Mouse (Mus musculus) limb, embryonic 13.5 days (tissue): ENCODE data around the gene Piwil1. TPM values are rescaled to one million over a fixed set of nuclear protein-coding genes. Genes with fewer than 3 reads are reported as not detected.

Source experiments
- ATAC-seq: fragments of 200-750 bp; cut with Nextera tagmentation; 2 replicates; pipeline ENCODE4 v1.8.0; 2017; ENCODE audit warnings: low read depth, moderate number of reproducible peaks, moderate TSS enrichment; ENCODE audit not compliant: low FRiP score
- H3K27ac ChIP-seq: fragments of 300-500 bp; sonication (generic); 2 replicates; pipeline ENCODE4 v1.5.1; 2015; ENCODE audit warnings: inconsistent platforms, mild to moderate bottlenecking, moderate library complexity
- H3K27me3 ChIP-seq: fragments of 300-500 bp; sonication (generic); 2 replicates; pipeline ENCODE4 v1.6.1; 2015; ENCODE audit warnings: mild to moderate bottlenecking, inconsistent platforms
- H3K36me3 ChIP-seq: fragments of 300-500 bp; sonication (generic); 2 replicates; pipeline ENCODE4 v1.6.1; 2015; ENCODE audit warnings: inconsistent platforms, mild to moderate bottlenecking, moderate library complexity
- H3K4me1 ChIP-seq: fragments of 300-500 bp; sonication (generic); 2 replicates; pipeline ENCODE4 v1.6.1; 2015; ENCODE audit warnings: inconsistent platforms
- H3K4me2 ChIP-seq: fragments of 300-500 bp; sonication (generic); replicated peaks from 2 replicates; pipeline ENCODE4 v1.6.1; 2015; ENCODE audit warnings: inconsistent platforms, mild to moderate bottlenecking, moderate library complexity
- H3K4me3 ChIP-seq: fragments of 300-500 bp; sonication (generic); 2 replicates; pipeline ENCODE4 v1.5.1; 2015; ENCODE audit warnings: moderate library complexity, mild to moderate bottlenecking, inconsistent platforms
- H3K9ac ChIP-seq: fragments of 300-500 bp; sonication (generic); 2 replicates; pipeline ENCODE4 v1.6.1; 2015; ENCODE audit warnings: mild to moderate bottlenecking, inconsistent platforms
- H3K9me3 ChIP-seq: fragments of 300-500 bp; sonication (generic); 2 replicates; pipeline ENCODE4 v1.6.1; 2016; ENCODE audit warnings: inconsistent platforms
- WGBS: fragments of 180-500 bp; shearing (Covaris S2); methylation state at CpG from one replicate; pipeline ENCODE4 v1.1.7; 2015; 5-methylcytosine and 5-hydroxymethylcytosine counted together
- polyA plus RNA-seq: library from polyadenylated mRNA; unstranded; fragments of >200 nt; fragmentation: Nextera tagmentation; extraction: Ambion mirVana; gene quantifications from 2 replicates; pipeline ENCODE4 v1.2.1, GENCODE M21; 2015

The Piwil1 gene
- polyA plus RNA-seq, 1 experiment from 2014 or later: not detected

- WGBS: 24% methylated on average over 8 of the region's 8 CpGs
- no peak overlapping the region for H3K4me2 ChIP-seq
- no peaks in the 10 kb centered on the region for H3K36me3 ChIP-seq
- no peak overlapping the region for H3K9ac ChIP-seq
- H3K9me3 ChIP-seq: no peaks in the 10 kb centered on the region; the same call in 1 of the 2 replicates
- H3K27ac ChIP-seq: no peak overlapping the region
- ATAC-seq: no peak
- peaks cover 5% of the 10 kb centered on the region; the same call in 1 of the 2 replicates for H3K4me1 ChIP-seq
- no peaks in the 10 kb centered on the region for H3K27me3 ChIP-seq
- H3K4me3 ChIP-seq: no peak overlapping the region
These were observed 58.8 kb downstream of the Piwil1 start for GRCm38 (mm10) chr5:128761118-128761517.

- Histone ChIP-seq H3K27ac (no peak overlapping the region), H3K4me1 (peaks cover 9% of the 10 kb centered on the region), H3K9ac (0 out of 2 replicates have a peak overlapping the region, but pooled peaks have one; percentile 8), H3K36me3 (no peaks in the 10 kb centered on the region), H3K9me3 (no peaks in the 10 kb centered on the region), H3K4me3 (peak overlapping the region; percentile 18), H3K4me2 (peak overlapping the region; percentile 54), H3K27me3 (no peaks in the 10 kb centered on the region)
- peak; percentile 80 for ATAC-seq
- 6% methylated on average over 10 of the region's 10 CpGs for WGBS
These were observed 66.8 kb downstream of the Piwil1 start for GRCm38 (mm10) chr5:128769026-128769631.

- H3K36me3 ChIP-seq: no peaks in the 10 kb centered on the region
- H3K4me1 ChIP-seq: no peaks in the 10 kb centered on the region
- H3K4me3 ChIP-seq: no peak overlapping the region
- no peak for ATAC-seq
- no peak overlapping the region for H3K4me2 ChIP-seq
- H3K27ac ChIP-seq: no peak overlapping the region
- no peaks in the 10 kb centered on the region for H3K27me3 ChIP-seq
- WGBS: 66% methylated on average over 2 of the region's 2 CpGs
- H3K9ac ChIP-seq: no peak overlapping the region
- H3K9me3 ChIP-seq: peaks cover 3% of the 10 kb centered on the region; the same call in 1 of the 2 replicates
These were observed 74.1 kb downstream of the Piwil1 start for GRCm38 (mm10) chr5:128776386-128776785.

- no peak overlapping the region for H3K4me2 ChIP-seq
- no peaks in the 10 kb centered on the region; the same call in 1 of the 2 replicates for H3K27me3 ChIP-seq
- no peaks in the 10 kb centered on the region for H3K4me1 ChIP-seq
- 74% methylated on average over 22 of the region's 22 CpGs for WGBS
- no peak overlapping the region for H3K27ac ChIP-seq
- no peaks in the 10 kb centered on the region; the same call in 1 of the 2 replicates for H3K9me3 ChIP-seq
- H3K4me3 ChIP-seq: no peak overlapping the region
- no peak for ATAC-seq
- no peak overlapping the region for H3K9ac ChIP-seq
- no peaks in the 10 kb centered on the region for H3K36me3 ChIP-seq
These were observed 79.3 kb downstream of the Piwil1 start for GRCm38 (mm10) chr5:128781621-128782020.

DNA sequence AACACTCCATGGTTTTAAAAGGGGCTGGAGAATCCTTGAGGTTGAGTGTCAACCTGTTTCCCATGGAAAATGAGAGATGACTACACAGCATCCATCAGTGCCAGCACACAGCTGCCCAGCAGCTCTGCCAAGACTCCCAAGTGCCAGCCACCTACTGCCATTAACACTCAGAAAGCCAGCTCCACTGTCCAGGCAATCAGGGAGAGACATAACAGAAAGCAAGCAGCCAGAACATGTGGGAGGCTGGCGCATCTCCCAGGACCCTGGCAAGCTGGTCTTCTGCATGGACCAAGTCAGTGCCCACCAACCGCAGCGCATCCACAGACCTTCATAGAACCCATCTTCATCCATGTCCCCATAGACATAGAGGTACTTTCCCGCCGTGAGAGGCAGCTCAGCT is 98.3 kb downstream of the Piwil1 start:
- 91% methylated on average over 5 of the region's 5 CpGs for WGBS
- Histone ChIP-seq H3K4me3 (no peak overlapping the region), H3K27me3 (no peaks in the 10 kb centered on the region), H3K27ac (no peak overlapping the region), H3K9me3 (0 out of 2 replicates have a peak, but pooled peaks cover 7% of the 10 kb centered on the region), H3K36me3 (no peaks in the 10 kb centered on the region), H3K9ac (no peak overlapping the region), H3K4me2 (no peak overlapping the region), H3K4me1 (no peaks in the 10 kb centered on the region)
- ATAC-seq: no peak

Other genes starting within 250 kb of the Piwil1 start
- 5.6 and 7.1 TPM in 2 replicates for gene Fzd10, start 101.7 kb upstream of the Piwil1 start, polyA plus RNA-seq